Mouse (Mus musculus): ENCODE results near the gene Eaf2. TPM values are rescaled to one million over a fixed set of nuclear protein-coding genes. Genes with fewer than 3 reads are reported as not detected.

Gene Eaf2
- total and polyA plus RNA-seq, 3 experiments, result 0.27 to 0.68 TPM; not detected in 1

DNA sequence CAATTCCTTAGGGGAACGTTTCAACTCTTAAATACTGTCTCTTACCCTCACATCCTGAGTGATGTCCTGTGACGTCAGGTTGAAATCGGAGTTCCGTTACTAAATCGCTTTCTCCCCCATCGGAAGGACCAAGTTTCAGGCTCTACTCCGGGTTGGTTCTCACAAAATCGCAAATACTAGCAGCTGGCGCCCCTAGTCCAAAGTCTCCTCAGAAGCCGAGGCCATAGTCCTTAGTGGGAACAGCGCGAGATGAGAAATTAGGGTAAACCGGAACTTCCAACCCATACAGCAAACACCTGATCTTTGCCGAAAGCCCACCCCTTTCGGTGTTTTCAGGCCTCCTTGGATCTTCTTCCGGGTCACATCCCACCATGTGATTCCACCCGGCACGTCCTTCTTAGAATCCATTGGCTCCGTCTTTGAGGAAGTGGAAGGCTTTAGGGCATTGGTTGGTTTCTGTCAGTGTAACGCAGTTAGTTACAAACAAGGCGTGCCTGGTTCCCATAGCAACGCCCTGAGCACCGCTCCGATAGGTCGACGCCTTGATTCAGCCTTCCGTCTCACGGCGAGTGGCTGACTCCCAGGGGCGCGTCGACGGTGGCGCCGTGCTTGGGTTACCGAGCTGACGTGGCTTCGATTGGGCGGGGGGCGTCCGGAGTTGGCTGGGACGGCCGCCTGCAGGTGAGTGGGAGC lies at the start of gene Eaf2, which contains the start of gene Golgb1 (continued):
- TF ChIP-seq POLR2AphosphoS2 (IDR thresholded peaks at IDR 0.05; ENCODE audit: low read length) (peak; percentile 36; the same call in 1 of the 2 replicates), POLR2AphosphoS5 (IDR thresholded peaks at IDR 0.05; ENCODE audit: borderline replicate concordance, low read depth, low read length) (no peak), SMC3 (IDR thresholded peaks at IDR 0.05; ENCODE audit: low read depth, low read length) (no peak), E2F4 (IDR thresholded peaks at IDR 0.05; ENCODE audit: borderline replicate concordance, low read depth, low read length) (no peak)

DNA sequence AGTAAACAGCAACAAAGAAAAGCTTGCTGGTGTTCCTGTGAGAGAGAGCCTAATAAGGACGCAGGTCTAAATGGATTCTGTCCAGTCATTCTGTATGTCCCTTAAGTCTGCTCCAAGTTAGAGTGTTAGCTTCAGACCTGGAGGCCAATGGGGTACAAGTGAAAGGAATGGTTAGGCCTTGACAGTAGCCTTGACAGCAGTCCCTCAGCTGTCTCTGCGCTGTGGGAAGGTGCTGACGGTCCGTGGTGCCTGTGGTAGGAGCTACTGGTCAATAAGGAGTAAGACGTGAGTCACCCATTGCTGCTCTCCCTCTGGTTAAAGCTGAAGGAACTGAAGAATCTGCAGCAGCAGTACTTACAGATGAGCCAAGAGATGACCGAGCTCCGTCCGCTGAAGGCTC lies 49.5 kb upstream of the Eaf2 start:
- no peak overlapping the region for H3K4me3 ChIP-seq (ENCODE audit: control insufficient read depth in 1 of 2, insufficient read depth in 1 of 2, low read depth in 2 of 2, low read length in 2 of 2)
- no peaks in the 10 kb centered on the region for H3K4me1 ChIP-seq (ENCODE audit: control insufficient read depth in 1 of 2, insufficient read depth in 2 of 2, low read length in 2 of 2)
- TF ChIP-seq POLR2A (IDR thresholded peaks at IDR 0.05; ENCODE audit: control insufficient read depth in 1 of 2, insufficient read depth in 1 of 2, low read depth in 1 of 2, low read length in 2 of 2, poor library complexity in 1 of 2) (no peak), GATA1 (IDR thresholded peaks at IDR 0.05; ENCODE audit: low read depth, low read length) (no peak), CHD1 (IDR thresholded peaks at IDR 0.05; ENCODE audit: low read depth, low read length) (no peak)
- H3K9ac ChIP-seq (ENCODE audit: control insufficient read depth, low read depth, low read length, poor library complexity, severe bottlenecking), result no peak overlapping the region
- peaks cover 0 to 2% of the 10 kb centered on the region in 2 experiments; a peak in 1 of 4 replicates for H3K36me3 ChIP-seq (ENCODE audit: control insufficient read depth in 1 of 2, insufficient read depth in 2 of 2, low read length in 2 of 2)
- no peaks in the 10 kb centered on the region for H3K27me3 ChIP-seq (ENCODE audit: control insufficient read depth in 1 of 2, insufficient read depth in 2 of 2, low read length in 2 of 2)
- DNase-seq (ENCODE audit: low read depth, low spot score), result no peak
- H3K27ac ChIP-seq (ENCODE audit: control insufficient read depth, low read depth, low read length), result no peak overlapping the region
- H3K9me3 ChIP-seq (replicated peaks; ENCODE audit: insufficient read depth, low read length), result no peaks in the 10 kb centered on the region
- H3K79me2 ChIP-seq (ENCODE audit: control insufficient read depth, insufficient read depth, low read length, poor library complexity), result no peaks in the 10 kb centered on the region

DNA sequence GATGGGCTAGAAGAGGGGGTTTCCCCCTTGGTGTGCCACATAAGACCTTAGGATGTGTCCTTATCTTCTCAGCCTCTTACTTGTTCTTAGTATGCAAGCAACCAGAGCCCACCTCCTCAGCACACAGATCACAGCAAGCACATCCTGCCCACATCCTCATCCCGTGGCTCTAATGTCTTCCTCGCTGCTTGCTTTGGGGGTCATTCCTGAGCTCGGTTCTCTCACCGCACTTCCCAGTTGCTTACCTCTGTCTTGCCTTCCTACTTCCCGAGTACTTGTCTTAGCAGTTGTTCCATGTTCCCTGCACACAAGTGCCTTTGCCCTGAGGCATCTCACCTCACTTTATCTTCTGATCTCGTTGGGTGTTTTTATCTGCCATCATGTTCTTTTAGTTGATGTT lies 47.2 kb upstream of the Eaf2 start:
- TF ChIP-seq MAFK (IDR thresholded peaks at IDR 0.05; ENCODE audit: borderline replicate concordance, low read depth, low read length) (no peak), GATA1 (IDR thresholded peaks at IDR 0.05; ENCODE audit: low read depth, low read length) (no peak), BHLHE40 (IDR thresholded peaks at IDR 0.05; ENCODE audit: borderline replicate concordance, low read depth, low read length) (no peak), POLR2AphosphoS5 (IDR thresholded peaks at IDR 0.05; ENCODE audit: borderline replicate concordance, low read depth, low read length) (no peak), ELF1 (IDR thresholded peaks at IDR 0.05; ENCODE audit: low read depth, low read length) (no peak), POLR2A (IDR thresholded peaks at IDR 0.05; ENCODE audit: control insufficient read depth in 1 of 2, insufficient read depth in 1 of 2, low read depth in 1 of 2, low read length in 2 of 2, poor library complexity in 1 of 2) (no peak), EP300 (IDR thresholded peaks at IDR 0.05; ENCODE audit: low read depth in 1 of 2, low read length in 2 of 2) (no peak), TAL1 (IDR thresholded peaks at IDR 0.05; ENCODE audit: low read length) (no peak), HCFC1 (IDR thresholded peaks at IDR 0.05; ENCODE audit: low read depth, low read length) (no peak), ZMIZ1 (IDR thresholded peaks at IDR 0.05; ENCODE audit: low read depth, low read length) (no peak), MAX (IDR thresholded peaks at IDR 0.05; ENCODE audit: low read length) (no peak), KAT2A (conservative IDR thresholded peaks at IDR 0.05; ENCODE audit: low read depth, low read length) (no peak), GABPA (IDR thresholded peaks at IDR 0.05; ENCODE audit: low read depth, low read length) (no peak), ETS1 (IDR thresholded peaks at IDR 0.05; ENCODE audit: low read depth, low read length) (no peak), ZC3H11A (IDR thresholded peaks at IDR 0.05; ENCODE audit: low read depth, low read length) (no peak), MYC (IDR thresholded peaks at IDR 0.05; ENCODE audit: low read depth, low read length) (no peak), MXI1 (IDR thresholded peaks at IDR 0.05; ENCODE audit: low read depth, low read length) (no peak)
- H3K36me3 ChIP-seq (ENCODE audit: control insufficient read depth in 1 of 2, insufficient read depth in 2 of 2, low read length in 2 of 2), result peaks cover 0 to 2% of the 10 kb centered on the region in 2 experiments; a peak in 1 of 4 replicates
- no peaks in the 10 kb centered on the region for H3K4me1 ChIP-seq (ENCODE audit: control insufficient read depth in 1 of 2, insufficient read depth in 2 of 2, low read length in 2 of 2)
- no peaks in the 10 kb centered on the region for H3K9me3 ChIP-seq (replicated peaks; ENCODE audit: insufficient read depth, low read length)
- H3K79me2 ChIP-seq (ENCODE audit: control insufficient read depth, insufficient read depth, low read length, poor library complexity), result no peaks in the 10 kb centered on the region
- H3K27me3 ChIP-seq (ENCODE audit: control insufficient read depth in 1 of 2, insufficient read depth in 2 of 2, low read length in 2 of 2), result no peaks in the 10 kb centered on the region
- H3K9ac ChIP-seq (ENCODE audit: control insufficient read depth, low read depth, low read length, poor library complexity, severe bottlenecking), result no peak overlapping the region
- no peak overlapping the region for H3K27ac ChIP-seq (ENCODE audit: control insufficient read depth, low read depth, low read length)
- DNase-seq (ENCODE audit: low read depth, low spot score), result no peak
- no peak overlapping the region for H3K4me3 ChIP-seq (ENCODE audit: control insufficient read depth in 1 of 2, insufficient read depth in 1 of 2, low read depth in 2 of 2, low read length in 2 of 2)
